Mouse (Mus musculus) MEL (cell line): Measurements from ENCODE around the gene Retreg1.

Experiments
- CTCF ChIP-seq, 3 experiments: IDR thresholded peaks in 2 of 3; conservative IDR thresholded peaks in 1 of 3; 2 replicates each; pipeline ENCODE4 v1.5.1; 2011 to 2012; ENCODE audit warnings: low read length in 3 of 3, low read depth in 2 of 3, mild to moderate bottlenecking in 2 of 3, improper control_type of control experiment in 1 of 3, inconsistent platforms in 1 of 3, mixed read lengths in 1 of 3, moderate library complexity in 1 of 3; ENCODE audit not compliant: control insufficient read depth in 1 of 3, insufficient read depth in 1 of 3, poor library complexity in 1 of 3, severe bottlenecking in 1 of 3
- EP300 ChIP-seq, 2 experiments: IDR thresholded peaks; 2 replicates each; pipeline ENCODE4 v1.6.1; 2011; ENCODE audit warnings: improper control_type of control experiment in 2 of 2, low read length in 2 of 2, low read depth in 1 of 2, mild to moderate bottlenecking in 1 of 2
- MAX ChIP-seq: IDR thresholded peaks from 2 replicates; pipeline ENCODE4 v1.6.1; 2011; ENCODE audit warnings: low read length, improper control_type of control experiment
- MAZ ChIP-seq: IDR thresholded peaks from 2 replicates; pipeline ENCODE4 v1.6.1; 2012; ENCODE audit warnings: low read depth, mild to moderate bottlenecking, inconsistent platforms, low read length, improper control_type of control experiment
- NELFE ChIP-seq: IDR thresholded peaks from 2 replicates; pipeline ENCODE4 v1.6.1; 2011; ENCODE audit warnings: low read depth, low read length, improper control_type of control experiment
- POLR2A ChIP-seq, 2 experiments: IDR thresholded peaks; 2 replicates each; pipeline ENCODE4 v1.6.1; 2011 to 2012; ENCODE audit warnings: low read length in 2 of 2, mild to moderate bottlenecking in 2 of 2, control low read depth in 1 of 2, improper control_type of control experiment in 1 of 2, low read depth in 1 of 2, moderate library complexity in 1 of 2; ENCODE audit not compliant: control insufficient read depth in 1 of 2, insufficient read depth in 1 of 2, poor library complexity in 1 of 2
- TBP ChIP-seq: IDR thresholded peaks from 2 replicates; pipeline ENCODE4 v1.8.0; 2011; ENCODE audit warnings: low read depth, low read length, improper control_type of control experiment
- ZKSCAN1 ChIP-seq: IDR thresholded peaks from 2 replicates; pipeline ENCODE4 v1.6.1; 2012; ENCODE audit warnings: low read depth, mild to moderate bottlenecking, inconsistent platforms, low read length, improper control_type of control experiment, moderate library complexity

- no peak for TF ChIP-seq MAZ
- no peak for TF ChIP-seq MAX
- no peak for TF ChIP-seq POLR2A (IDR thresholded peaks at IDR 0.05; ENCODE audit: control insufficient read depth in 1 of 2, insufficient read depth in 1 of 2, low read depth in 1 of 2, low read length in 2 of 2, poor library complexity in 1 of 2)
- no peak for TF ChIP-seq TBP
- no peak for TF ChIP-seq CTCF (IDR thresholded peaks at IDR 0.05 in 2 of 3, conservative IDR thresholded peaks at IDR 0.05 in 1 of 3; ENCODE audit: control insufficient read depth in 1 of 3, insufficient read depth in 1 of 3, low read depth in 2 of 3, low read length in 3 of 3, poor library complexity in 1 of 3, severe bottlenecking in 1 of 3)
- TF ChIP-seq NELFE = no peak
- peak; percentile 83 for TF ChIP-seq ZKSCAN1
- no peak for TF ChIP-seq EP300 (IDR thresholded peaks at IDR 0.05; ENCODE audit: low read depth in 1 of 2, low read length in 2 of 2)
These were observed 117.3 kb downstream of the Retreg1 start for GRCm38 (mm10) chr15:25960231-25960630.
